Mouse (Mus musculus) bone marrow, adult 2 months (tissue): ENCODE measurements around the gene Cep97.

Experiments used
- CTCF ChIP-seq: fragments of 200-500 bp; IDR thresholded peaks from 2 replicates; pipeline ENCODE4 v1.5.1; 2011; ENCODE audit warnings: low read length, control low read depth; ENCODE audit not compliant: control insufficient read depth, insufficient read depth
- POLR2A ChIP-seq: fragments of 200-500 bp; IDR thresholded peaks from 2 replicates; pipeline ENCODE4 v1.6.1; 2011; ENCODE audit warnings: low read depth, mild to moderate bottlenecking, control low read depth, low read length, borderline replicate concordance; ENCODE audit not compliant: control insufficient read depth

- TF ChIP-seq POLR2A (no peak), CTCF (no peak)
These were observed 84.2 kb downstream of the Cep97 start for GRCm38 (mm10) chr16:55850485-55850884.
